Mouse (Mus musculus) small intestine, adult 2 months (tissue): Measurements from ENCODE around the gene Lrrc41.

Experiments
- CTCF ChIP-seq: fragments of 200-500 bp; IDR thresholded peaks from 2 replicates; pipeline ENCODE4 v1.5.1; 2012; ENCODE audit warnings: low read depth, mild to moderate bottlenecking, control low read depth, inconsistent platforms, low read length, moderate library complexity, mixed read lengths; ENCODE audit not compliant: insufficient replicate concordance, insufficient read length; ENCODE audit errors: extremely low read depth
- POLR2A ChIP-seq: fragments of 200-500 bp; IDR thresholded peaks from 2 replicates; pipeline ENCODE4 v1.6.1; 2012; ENCODE audit warnings: low read depth, mild to moderate bottlenecking, control low read depth, inconsistent platforms, low read length, moderate library complexity

DNA sequence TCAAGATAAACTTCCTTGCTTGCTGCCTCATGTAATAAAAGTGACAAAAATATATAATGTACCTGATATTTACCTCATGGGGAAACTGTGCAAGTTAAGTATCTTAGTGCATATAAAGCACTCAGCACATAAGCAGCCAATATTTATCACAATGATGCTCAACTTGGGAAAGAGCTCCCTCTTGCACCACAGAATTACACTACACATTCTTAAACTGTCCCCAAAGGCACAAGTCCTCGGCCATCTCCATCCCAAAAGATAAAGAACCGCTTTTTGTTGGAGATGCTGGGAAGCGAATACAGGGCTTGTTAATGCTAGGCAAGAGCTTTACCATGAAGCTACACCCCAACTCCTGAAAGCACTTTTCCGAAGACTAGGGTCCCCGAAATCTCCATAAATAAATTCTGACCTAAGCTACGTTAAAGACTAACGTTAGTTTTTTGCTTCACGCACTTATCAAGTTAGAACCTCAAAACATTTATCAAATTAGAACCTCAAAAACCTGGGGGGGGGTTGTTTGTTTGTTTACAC, 859 bp upstream of the Lrrc41 start:
- no peak for TF ChIP-seq CTCF
- TF ChIP-seq POLR2A, result no peak
